Mouse (Mus musculus) heart, adult 2 months (tissue): Measurements from ENCODE around the gene Pde8b.

ENCODE experiments used
- EP300 ChIP-seq: fragments of 200-500 bp; IDR thresholded peaks from 2 replicates; pipeline ENCODE4 v1.6.1; 2011; ENCODE audit warnings: low read depth, low read length, control low read depth; ENCODE audit not compliant: insufficient read depth
- POLR2A ChIP-seq: fragments of 200-500 bp; IDR thresholded peaks from 2 replicates; pipeline ENCODE4 v1.6.1; 2011; ENCODE audit warnings: mild to moderate bottlenecking, low read depth, low read length, control low read depth; ENCODE audit not compliant: insufficient read depth

DNA sequence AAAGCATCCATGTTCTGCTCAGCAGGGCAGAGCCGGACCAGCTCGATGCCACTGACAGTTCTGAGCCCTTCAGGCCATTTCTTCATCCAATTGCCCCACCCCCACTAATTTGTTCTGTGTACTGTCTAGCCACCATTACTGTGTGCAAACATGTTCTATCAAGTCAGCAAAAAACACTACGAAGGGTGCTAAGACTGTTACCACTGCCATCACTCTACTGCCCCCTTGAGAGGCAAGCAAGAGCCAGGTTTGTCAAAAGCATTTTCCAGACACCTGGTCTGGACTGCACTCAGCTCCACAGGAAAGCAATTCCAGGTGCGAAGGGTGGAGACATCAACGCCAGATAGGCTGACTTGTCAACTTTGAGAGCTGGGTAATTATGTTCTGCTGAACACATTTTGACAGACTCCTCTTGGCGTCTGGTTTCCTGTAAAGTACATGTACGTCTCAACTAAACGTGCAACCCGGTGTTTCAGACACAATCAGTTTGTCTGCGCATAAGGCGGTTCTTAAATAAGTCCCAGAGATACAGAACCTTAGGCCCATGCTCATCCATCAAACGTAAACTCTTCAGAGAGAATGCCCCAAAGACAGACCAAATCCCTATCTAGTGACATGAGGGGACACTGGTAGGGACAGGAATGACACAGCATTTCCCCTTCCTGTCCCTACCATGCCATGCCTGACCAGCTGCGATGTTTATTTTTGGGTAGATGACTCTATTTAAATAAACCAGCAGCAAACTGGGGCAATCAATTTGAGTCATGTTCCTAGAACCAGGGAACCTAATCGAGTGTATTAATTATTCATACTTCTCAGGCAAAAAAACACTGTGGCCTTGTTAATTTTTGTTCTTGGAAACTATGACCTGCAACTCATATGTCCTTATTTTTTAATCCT, 158.3 kb downstream of the Pde8b start:
- TF ChIP-seq POLR2A (no peak), EP300 (no peak)
